Mouse (Mus musculus) limb, embryonic 10.5 days (tissue): ENCODE data around the gene Grm7. TPM values are rescaled to one million over a fixed set of nuclear protein-coding genes. Genes with fewer than 3 reads are reported as not detected.

Experiments used
- DNase-seq: peaks from one replicate; pipeline ENCODE4 v3.0.0-alpha.2; 2017; ENCODE audit warnings: low spot score
- H3K27ac ChIP-seq: fragments of 300-500 bp; sonication (generic); 2 replicates; pipeline ENCODE4 v1.5.1; 2016; ENCODE audit warnings: mild to moderate bottlenecking
- H3K27me3 ChIP-seq: fragments of 300-500 bp; sonication (generic); 2 replicates; pipeline ENCODE4 v1.6.1; 2016; ENCODE audit warnings: low read depth, mild to moderate bottlenecking; ENCODE audit not compliant: poor library complexity, severe bottlenecking
- H3K36me3 ChIP-seq: fragments of 300-500 bp; sonication (generic); 2 replicates; pipeline ENCODE4 v1.6.1; 2016; ENCODE audit warnings: mild to moderate bottlenecking, moderate library complexity
- H3K4me1 ChIP-seq: fragments of 300-500 bp; sonication (generic); 2 replicates; pipeline ENCODE4 v1.6.1; 2016
- H3K4me3 ChIP-seq: fragments of 300-500 bp; sonication (generic); 2 replicates; pipeline ENCODE4 v1.5.1; 2016; ENCODE audit warnings: mild to moderate bottlenecking, moderate library complexity
- H3K9me3 ChIP-seq: fragments of 300-500 bp; sonication (generic); replicated peaks from 2 replicates; pipeline ENCODE4 v1.6.1; 2016; ENCODE audit warnings: mild to moderate bottlenecking
- WGBS: fragments of 180-500 bp; shearing (Covaris S2); methylation state at CpG from one replicate; pipeline ENCODE4 v1.1.7; 2016; 5-methylcytosine and 5-hydroxymethylcytosine counted together
- polyA plus RNA-seq: library from polyadenylated mRNA; unstranded; fragments of >200 nt; fragmentation: Nextera tagmentation; extraction: Ambion mirVana; gene quantifications from 2 replicates; pipeline ENCODE4 v1.2.1, GENCODE M21; 2016

Gene Grm7
- polyA plus RNA-seq, 1 experiment from 2014 or later: not detected

- 90% methylated on average over 2 of the region's 2 CpGs for WGBS
- no peak for DNase-seq
- no peaks in the 10 kb centered on the region for H3K9me3 ChIP-seq
- H3K27ac ChIP-seq: no peak overlapping the region
- no peaks in the 10 kb centered on the region for H3K36me3 ChIP-seq
- H3K27me3 ChIP-seq: no peaks in the 10 kb centered on the region
- no peak overlapping the region for H3K4me3 ChIP-seq
- H3K4me1 ChIP-seq: no peaks in the 10 kb centered on the region
These were observed 800.8 kb downstream of the Grm7 start for GRCm38 (mm10) chr6:111446228-111446627.

- no peaks in the 10 kb centered on the region for H3K27me3 ChIP-seq
- no peaks in the 10 kb centered on the region for H3K9me3 ChIP-seq
- DNase-seq: no peak
- H3K4me1 ChIP-seq: no peaks in the 10 kb centered on the region
- no peak overlapping the region for H3K4me3 ChIP-seq
- no peaks in the 10 kb centered on the region for H3K36me3 ChIP-seq
- no peak overlapping the region for H3K27ac ChIP-seq
These were observed 802.5 kb downstream of the Grm7 start for GRCm38 (mm10) chr6:111447851-111448250.

GRCm38 (mm10) chr6:111449054-111449783 lies 803.8 kb downstream of the Grm7 start:
- Histone ChIP-seq H3K4me1 (no peaks in the 10 kb centered on the region), H3K27ac (no peak overlapping the region), H3K27me3 (no peaks in the 10 kb centered on the region), H3K4me3 (no peak overlapping the region), H3K9me3 (no peaks in the 10 kb centered on the region), H3K36me3 (no peaks in the 10 kb centered on the region)
- WGBS: 40% methylated on average over 3 of the region's 3 CpGs
- DNase-seq: no peak

- Histone ChIP-seq H3K27me3 (no peaks in the 10 kb centered on the region), H3K9me3 (no peaks in the 10 kb centered on the region), H3K4me1 (no peaks in the 10 kb centered on the region), H3K4me3 (no peak overlapping the region), H3K36me3 (no peaks in the 10 kb centered on the region), H3K27ac (no peak overlapping the region)
- WGBS: 82% methylated on average over 1 of the region's 1 CpGs
- no peak for DNase-seq
These were observed 836.5 kb downstream of the Grm7 start for GRCm38 (mm10) chr6:111481866-111482265.

GRCm38 (mm10) chr6:111486081-111486480 lies 840.7 kb downstream of the Grm7 start:
- DNase-seq: no peak
- Histone ChIP-seq H3K27ac (no peak overlapping the region), H3K9me3 (no peaks in the 10 kb centered on the region), H3K36me3 (no peaks in the 10 kb centered on the region), H3K4me3 (no peak overlapping the region), H3K27me3 (no peaks in the 10 kb centered on the region), H3K4me1 (no peaks in the 10 kb centered on the region)

GRCm38 (mm10) chr6:111487556-111487955 lies 842.2 kb downstream of the Grm7 start:
- WGBS: 89% methylated on average over 4 of the region's 4 CpGs
- Histone ChIP-seq H3K36me3 (no peaks in the 10 kb centered on the region), H3K4me3 (no peak overlapping the region), H3K27ac (no peak overlapping the region), H3K27me3 (no peaks in the 10 kb centered on the region), H3K4me1 (no peaks in the 10 kb centered on the region), H3K9me3 (no peaks in the 10 kb centered on the region)
- no peak for DNase-seq

- no peaks in the 10 kb centered on the region for H3K36me3 ChIP-seq
- no peak for DNase-seq
- H3K4me1 ChIP-seq: no peaks in the 10 kb centered on the region
- H3K27me3 ChIP-seq: no peaks in the 10 kb centered on the region
- H3K9me3 ChIP-seq: no peaks in the 10 kb centered on the region
- H3K27ac ChIP-seq: no peak overlapping the region
- no peak overlapping the region for H3K4me3 ChIP-seq
These were observed 846.8 kb downstream of the Grm7 start for GRCm38 (mm10) chr6:111492166-111492565.

- no peak overlapping the region for H3K4me3 ChIP-seq
- H3K27me3 ChIP-seq: no peaks in the 10 kb centered on the region
- H3K27ac ChIP-seq: no peak overlapping the region
- no peaks in the 10 kb centered on the region for H3K4me1 ChIP-seq
- 89% methylated on average over 5 of the region's 5 CpGs for WGBS
- no peaks in the 10 kb centered on the region for H3K9me3 ChIP-seq
- H3K36me3 ChIP-seq: no peaks in the 10 kb centered on the region
- DNase-seq: no peak
These were observed 854.2 kb downstream of the Grm7 start for GRCm38 (mm10) chr6:111499542-111499941.

- Histone ChIP-seq H3K27ac (no peak overlapping the region), H3K36me3 (no peaks in the 10 kb centered on the region), H3K9me3 (no peaks in the 10 kb centered on the region), H3K27me3 (no peaks in the 10 kb centered on the region), H3K4me3 (no peak overlapping the region), H3K4me1 (no peaks in the 10 kb centered on the region)
- no peak for DNase-seq
- 80% methylated on average over 1 of the region's 1 CpGs for WGBS
These were observed 865.5 kb downstream of the Grm7 start for GRCm38 (mm10) chr6:111510768-111511459.

- 61% methylated on average over 2 of the region's 2 CpGs for WGBS
- Histone ChIP-seq H3K9me3 (no peaks in the 10 kb centered on the region), H3K4me3 (no peak overlapping the region), H3K36me3 (no peaks in the 10 kb centered on the region), H3K27ac (no peak overlapping the region), H3K27me3 (no peaks in the 10 kb centered on the region), H3K4me1 (no peaks in the 10 kb centered on the region)
- no peak for DNase-seq
These were observed 867.0 kb downstream of the Grm7 start for GRCm38 (mm10) chr6:111512359-111512758.

GRCm38 (mm10) chr6:111521229-111521628 lies 875.8 kb downstream of the Grm7 start:
- Histone ChIP-seq H3K4me3 (no peak overlapping the region), H3K4me1 (no peaks in the 10 kb centered on the region), H3K9me3 (no peaks in the 10 kb centered on the region), H3K27ac (no peak overlapping the region), H3K36me3 (no peaks in the 10 kb centered on the region), H3K27me3 (no peaks in the 10 kb centered on the region)
- 92% methylated on average over 1 of the region's 1 CpGs for WGBS
- DNase-seq: no peak

- no peaks in the 10 kb centered on the region for H3K4me1 ChIP-seq
- H3K27me3 ChIP-seq: no peaks in the 10 kb centered on the region
- no peak overlapping the region for H3K27ac ChIP-seq
- no peaks in the 10 kb centered on the region for H3K9me3 ChIP-seq
- no peaks in the 10 kb centered on the region for H3K36me3 ChIP-seq
- DNase-seq: no peak
- H3K4me3 ChIP-seq: no peak overlapping the region
These were observed 876.7 kb downstream of the Grm7 start for GRCm38 (mm10) chr6:111522122-111522521.

GRCm38 (mm10) chr6:111529985-111530384 lies 884.6 kb downstream of the Grm7 start:
- no peaks in the 10 kb centered on the region for H3K4me1 ChIP-seq
- no peak overlapping the region for H3K4me3 ChIP-seq
- DNase-seq: no peak
- no peak overlapping the region for H3K27ac ChIP-seq
- WGBS: 96% methylated on average over 2 of the region's 2 CpGs
- no peaks in the 10 kb centered on the region for H3K36me3 ChIP-seq
- H3K27me3 ChIP-seq: no peaks in the 10 kb centered on the region
- H3K9me3 ChIP-seq: no peaks in the 10 kb centered on the region

- H3K27ac ChIP-seq: no peak overlapping the region
- no peaks in the 10 kb centered on the region for H3K36me3 ChIP-seq
- no peaks in the 10 kb centered on the region for H3K27me3 ChIP-seq
- no peak for DNase-seq
- no peaks in the 10 kb centered on the region for H3K4me1 ChIP-seq
- H3K4me3 ChIP-seq: no peak overlapping the region
- H3K9me3 ChIP-seq: no peaks in the 10 kb centered on the region
- WGBS: 100% methylated on average over 1 of the region's 1 CpGs
These were observed 913.2 kb downstream of the Grm7 start for GRCm38 (mm10) chr6:111558588-111558987.
